Mouse (Mus musculus): Measurements from ENCODE around the gene Fuz.

The Fuz gene

GRCm38 (mm10) chr7:44888256-44889105, 7.4 kb upstream of the Fuz start:
- no peak for DNase-seq

GRCm38 (mm10) chr7:44890180-44890579, 5.7 kb upstream of the Fuz start:
- DNase-seq: no peak

GRCm38 (mm10) chr7:44890737-44891136, 5.1 kb upstream of the Fuz start:
- no peak for DNase-seq

- no peak for DNase-seq
Observed at GRCm38 (mm10) chr7:44891611-44892010, 4.3 kb upstream of the Fuz start.

GRCm38 (mm10) chr7:44892276-44892921, 3.5 kb upstream of the Fuz start, which contains the start of gene Med25:
Gene Med25 (minus strand): TSS chr7:44892712.
- DNase-seq: peak; percentile 95

- DNase-seq: no peak
Observed at GRCm38 (mm10) chr7:44893197-44893596, 2.7 kb upstream of the Fuz start.

GRCm38 (mm10) chr7:44894175-44894574, 1.7 kb upstream of the Fuz start:
- DNase-seq: no peak

GRCm38 (mm10) chr7:44895206-44895592, 680 bp upstream of the Fuz start:
- no peak for DNase-seq

GRCm38 (mm10) chr7:44896499-44896898, 620 bp downstream of the Fuz start:
- no peak for DNase-seq

- peak; percentile 51 for DNase-seq
Observed at GRCm38 (mm10) chr7:44898607-44899006, 2.7 kb downstream of the Fuz start.

GRCm38 (mm10) chr7:44900632-44901031, 4.8 kb downstream of the Fuz start:
- DNase-seq: no peak

GRCm38 (mm10) chr7:44901230-44901722, 5.4 kb downstream of the Fuz start:
- DNase-seq: peak; percentile 55

- DNase-seq: no peak
Observed at GRCm38 (mm10) chr7:44905430-44905829, 9.6 kb downstream of the Fuz start.

- no peak for DNase-seq
Observed at GRCm38 (mm10) chr7:44908706-44909476, 13.0 kb downstream of the Fuz start.

- no peak for DNase-seq
Observed at GRCm38 (mm10) chr7:44914396-44914795, 18.5 kb downstream of the Fuz start.

GRCm38 (mm10) chr7:44915314-44915713, 19.4 kb downstream of the Fuz start:
- DNase-seq: no peak

GRCm38 (mm10) chr7:44916191-44916590, 20.3 kb downstream of the Fuz start:
- no peak for DNase-seq

GRCm38 (mm10) chr7:44916881-44917280, 21.0 kb downstream of the Fuz start:
- DNase-seq: no peak

GRCm38 (mm10) chr7:44918219-44918618, 22.3 kb downstream of the Fuz start:
- DNase-seq: no peak

- no peak for DNase-seq
Observed at GRCm38 (mm10) chr7:44919127-44919526, 23.2 kb downstream of the Fuz start.

- no peak for DNase-seq
Observed at GRCm38 (mm10) chr7:44922530-44922929, 26.7 kb downstream of the Fuz start.

GRCm38 (mm10) chr7:44925468-44925867, 29.6 kb downstream of the Fuz start:
- DNase-seq: peak; percentile 63

- no peak for DNase-seq
Observed at GRCm38 (mm10) chr7:44928570-44928969, 32.7 kb downstream of the Fuz start.
